Mouse (Mus musculus) R1 (cell line): ENCODE results near the gene Muc13.

ENCODE experiments used
- DNase-seq: peaks from one replicate; pipeline ENCODE4 v3.0.0-alpha.2; 2018; ENCODE audit warnings: low read depth, low spot score

The Muc13 gene

GRCm38 (mm10) chr16:33863208-33863751, 69.4 kb downstream of the Muc13 start:
- no peak for DNase-seq
